Mouse (Mus musculus) megakaryocyte-erythroid progenitor cell, adult 5-6 weeks (primary cell): Measurements from ENCODE around the gene Meiob. TPM values are rescaled to one million over a fixed set of nuclear protein-coding genes. Genes with fewer than 3 reads are reported as not detected.

Experiments used
- ATAC-seq: replicated peaks from 2 replicates; pipeline ENCODE4 v1.8.0; 2016; ENCODE audit warnings: mild to moderate bottlenecking, inconsistent platforms; ENCODE audit not compliant: severe bottlenecking, poor library complexity, low FRiP score, low TSS enrichment
- total RNA-seq, 2 experiments: library from RNA; stranded (forward) in 1 of 2; stranded (reverse) in 1 of 2; fragments of 200-1000, 215-1000 nt in 1 of 2; fragments of >200 nt in 1 of 2; fragmentation: Nextera tagmentation in 1 of 2; gene quantifications; 2 replicates each; pipeline ENCODE4 v1.2.3; 2014 to 2017

The Meiob gene
- total RNA-seq, 2 experiments from 2014 or later: 1.4 TPM

GRCm38 (mm10) chr17:24818172-24818571, 14.1 kb downstream of the Meiob start:
- ATAC-seq: no peak

GRCm38 (mm10) chr17:24819469-24819868, 15.4 kb downstream of the Meiob start:
- ATAC-seq: no peak

- ATAC-seq: no peak
These were observed 17.5 kb downstream of the Meiob start for GRCm38 (mm10) chr17:24821351-24822280.

GRCm38 (mm10) chr17:24839842-24840241, 35.8 kb downstream of the Meiob start, which contains the start of gene Hagh:
TSS of gene Hagh (plus strand) at chr17:24840143.
- ATAC-seq: no peak

DNA sequence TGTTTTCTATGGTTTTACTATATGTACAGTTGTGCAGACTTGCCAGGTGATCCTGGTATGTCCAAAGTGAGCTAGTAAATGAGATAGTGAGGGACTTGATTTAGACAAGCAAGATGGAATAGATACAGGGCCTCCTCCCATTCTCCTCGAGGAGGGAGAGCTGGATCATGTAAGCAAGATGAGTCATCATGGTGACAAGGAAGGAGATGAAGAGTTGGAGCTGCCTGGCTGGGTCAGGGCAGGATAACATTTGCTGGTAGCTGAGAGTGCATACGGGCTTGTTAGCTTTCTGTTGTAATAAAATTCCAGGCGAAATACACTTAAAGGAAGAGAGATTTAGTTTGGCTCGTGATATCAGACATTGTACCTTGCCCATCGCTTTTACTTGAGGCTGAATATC, 36.3 kb downstream of the Meiob start:
- no peak for ATAC-seq

- ATAC-seq: peak; percentile 70
These were observed 37.0 kb downstream of the Meiob start for GRCm38 (mm10) chr17:24841133-24841532.

- ATAC-seq: no peak
These were observed 38.5 kb downstream of the Meiob start for GRCm38 (mm10) chr17:24842631-24843030.

- ATAC-seq: no peak
These were observed 40.4 kb downstream of the Meiob start for GRCm38 (mm10) chr17:24844525-24844924.

- ATAC-seq: no peak
These were observed 43.3 kb downstream of the Meiob start for GRCm38 (mm10) chr17:24847386-24847785.

- ATAC-seq: peak; percentile 53
These were observed 44.5 kb downstream of the Meiob start for GRCm38 (mm10) chr17:24848600-24849031.

DNA sequence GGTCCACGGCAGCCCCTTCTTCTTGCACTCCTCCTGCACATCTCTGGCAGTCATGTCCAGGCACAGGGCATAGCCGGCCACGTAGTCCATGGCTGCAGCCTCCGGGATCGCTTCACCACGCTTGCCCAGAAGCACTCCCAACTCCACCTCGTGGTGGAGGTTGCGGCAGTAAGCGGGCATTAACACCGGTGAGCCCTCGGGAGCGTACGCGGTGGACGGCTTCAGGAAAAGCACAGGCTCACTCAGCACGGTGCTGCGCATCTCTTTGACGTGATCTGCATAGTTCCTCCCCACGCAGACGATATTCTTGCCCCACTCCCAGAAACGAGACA, 45.6 kb downstream of the Meiob start:
- no peak; the same call in none of the 2 replicates for ATAC-seq

- peak; percentile 96 for ATAC-seq
These were observed 46.1 kb downstream of the Meiob start, which contains the start of gene Fahd1 for GRCm38 (mm10) chr17:24850065-24850772. TSS of gene Fahd1 (minus strand) at chr17:24850364.

DNA sequence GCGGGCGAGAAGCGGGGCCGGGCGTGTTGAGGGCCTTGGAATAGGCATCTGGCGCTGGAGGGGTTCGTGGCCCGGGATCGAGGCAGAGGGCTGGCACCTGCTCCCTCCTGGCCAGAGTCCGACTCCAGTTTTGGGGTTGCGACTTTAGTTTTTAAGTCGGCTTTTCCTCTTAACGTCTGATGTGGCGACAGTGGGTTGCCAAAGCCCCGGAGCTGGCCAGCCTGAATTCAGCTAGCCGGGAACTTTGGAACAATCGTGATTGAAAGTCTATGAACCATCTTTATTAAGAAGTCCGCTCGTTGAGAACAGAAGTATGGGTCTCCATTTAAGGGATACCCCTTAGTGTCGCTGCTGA, 46.7 kb downstream of the Meiob start:
- ATAC-seq: no peak

DNA sequence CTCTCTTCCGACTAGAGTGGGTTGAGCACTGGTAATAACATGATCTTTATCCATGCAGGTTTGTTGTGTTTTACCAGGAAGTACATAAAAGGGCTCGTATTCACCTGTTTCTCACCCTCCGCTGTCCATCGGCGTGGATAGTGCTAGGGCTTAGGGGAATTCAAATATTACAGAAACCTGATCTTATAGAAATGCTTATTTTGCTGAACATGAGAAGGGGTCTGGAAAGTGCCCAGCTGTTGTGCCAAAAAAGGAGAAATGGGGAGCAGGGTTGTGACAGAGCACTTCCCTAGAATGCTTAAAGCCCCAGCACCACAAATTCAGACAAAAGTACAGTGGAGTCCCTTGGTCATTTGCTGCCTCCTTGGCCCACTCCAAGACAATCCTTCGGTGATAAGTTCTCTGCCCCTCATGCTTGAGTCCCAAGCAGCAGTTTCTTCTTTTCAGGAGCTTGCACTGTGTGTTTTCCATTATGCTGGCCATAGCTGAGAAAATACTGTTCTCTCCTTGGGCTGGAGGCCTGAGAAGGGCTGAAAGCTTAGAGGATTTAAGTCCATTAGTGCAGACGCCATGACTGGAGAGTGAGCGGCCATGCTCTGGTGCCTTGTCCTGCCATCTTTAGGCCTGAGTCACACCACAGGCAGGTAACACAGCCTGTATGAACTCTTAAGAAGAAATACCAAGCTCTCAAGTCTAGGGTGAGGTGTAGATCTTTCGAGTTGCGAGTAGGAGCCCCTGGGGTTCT, 47.5 kb downstream of the Meiob start:
- no peak for ATAC-seq

DNA sequence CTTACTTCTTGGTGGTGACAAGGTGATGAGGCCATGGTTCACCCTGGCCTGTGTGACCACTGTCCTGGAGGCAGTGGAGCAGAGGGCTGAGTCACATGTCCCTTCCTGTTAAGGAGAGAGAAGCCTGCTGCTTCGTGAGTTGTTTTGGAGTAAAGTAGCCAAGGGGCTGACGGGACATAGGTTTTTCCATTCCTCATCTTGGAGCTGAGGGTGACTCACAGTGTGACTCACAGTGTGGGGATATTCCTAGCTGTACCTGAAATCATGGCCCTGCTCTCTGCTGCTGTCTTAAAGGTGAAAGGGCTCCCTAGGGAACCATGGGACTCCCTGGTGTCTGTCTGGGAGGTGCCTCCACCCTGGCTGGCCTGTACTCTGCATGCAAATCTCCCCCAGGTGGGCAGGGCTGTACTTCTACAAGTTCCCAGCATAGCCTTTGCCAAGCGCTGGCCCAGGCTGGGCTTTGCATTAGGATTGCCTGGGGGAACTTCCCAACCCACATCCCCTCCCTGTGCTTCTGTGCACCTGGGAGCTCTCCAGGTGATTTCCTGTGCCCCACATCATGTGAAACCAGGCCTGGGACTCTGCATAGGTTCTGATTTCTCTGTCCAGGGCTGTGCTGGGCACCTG, 51.9 kb downstream of the Meiob start:
- no peak for ATAC-seq

GRCm38 (mm10) chr17:24856589-24856988, 52.5 kb downstream of the Meiob start:
- ATAC-seq: no peak

GRCm38 (mm10) chr17:24857831-24858470, 53.9 kb downstream of the Meiob start:
- ATAC-seq: no peak

GRCm38 (mm10) chr17:24858967-24859366, 54.9 kb downstream of the Meiob start:
- peak; percentile 93 for ATAC-seq

GRCm38 (mm10) chr17:24860076-24860475, 56.0 kb downstream of the Meiob start:
- peak; percentile 71 for ATAC-seq
